Mouse (Mus musculus): ENCODE measurements around the gene Olfr933. TPM values are rescaled to one million over a fixed set of nuclear protein-coding genes. Genes with fewer than 3 reads are reported as not detected.

Gene Olfr933
- polyA plus RNA-seq (2012; rRNA removed) = not detected in 2 replicates

DNA sequence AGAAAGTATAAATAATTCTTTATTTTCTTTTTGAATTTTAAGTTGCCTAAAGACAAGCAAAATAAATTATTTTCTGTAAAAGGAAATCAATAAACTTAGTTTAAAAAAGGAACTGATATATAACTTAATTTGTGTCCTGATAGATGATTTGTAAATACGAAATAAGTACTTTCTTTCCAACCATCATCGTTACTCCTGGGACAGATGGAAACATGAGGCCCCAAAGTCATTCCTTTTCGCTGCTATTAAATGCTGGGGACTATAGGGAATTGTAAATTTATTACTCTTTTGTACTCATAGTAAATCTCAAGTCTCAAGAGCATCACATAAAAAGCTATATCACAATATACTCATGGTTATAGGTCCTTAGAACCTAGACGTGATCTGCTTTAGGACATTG, at the start of gene Olfr933:
Gene Olfr933, plus strand, starts transcription at position 301 of the 400 bp plus-strand sequence.
- no peak within 1 kb of the TSS for H3K4me3 ChIP-seq (ENCODE audit: low read depth, low read length)
- no peaks in the 10 kb centered on the region for H3K36me3 ChIP-seq (ENCODE audit: control insufficient read depth, insufficient read depth, low read length)
- no peaks in the 10 kb centered on the region for H3K27me3 ChIP-seq (ENCODE audit: control insufficient read depth, insufficient read depth, low read length)
- no peaks in the 10 kb centered on the region for H3K4me1 ChIP-seq (ENCODE audit: control insufficient read depth, insufficient read depth, insufficient read length, low read length)
- no peak for TF ChIP-seq CTCF (IDR thresholded peaks at IDR 0.05; ENCODE audit: extremely low read depth, insufficient read length, insufficient replicate concordance, low read depth, low read length)
- no peak for TF ChIP-seq POLR2A (IDR thresholded peaks at IDR 0.05; ENCODE audit: low read depth, low read length)
- 71% methylated on average over 4 of the region's 4 CpGs for WGBS
- no peak within 1 kb of the TSS for H3K27ac ChIP-seq (ENCODE audit: insufficient read depth, low read depth, low read length)

DNA sequence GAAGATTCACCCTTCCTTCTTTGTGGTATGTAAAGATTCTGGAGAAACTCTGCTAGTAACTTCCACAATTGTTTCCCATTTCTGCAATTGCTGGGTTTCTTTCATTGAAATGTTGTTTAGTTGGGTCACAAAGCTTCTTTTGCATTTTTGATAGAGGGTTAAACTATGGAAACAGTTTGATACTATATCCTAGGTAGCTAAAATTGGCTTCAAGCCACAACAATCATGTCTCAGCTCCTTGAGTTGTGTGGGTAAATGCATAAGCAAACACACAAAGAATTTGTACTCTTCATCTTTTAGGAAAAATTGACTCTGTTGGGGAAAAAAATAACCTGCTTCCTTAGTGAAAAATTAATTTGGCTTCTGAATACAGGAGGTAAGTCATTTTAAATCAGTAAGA, 42.6 kb upstream of the Olfr933 start, which contains the start of gene Olfr930:
Gene Olfr930, plus strand, starts transcription at position 301 of the 400 bp plus-strand sequence.
- Histone ChIP-seq H3K4me3 (ENCODE audit: low read depth, low read length) (no peak within 1 kb of the TSS), H3K36me3 (ENCODE audit: control insufficient read depth, insufficient read depth, low read length) (no peaks in the 10 kb centered on the region), H3K4me1 (ENCODE audit: control insufficient read depth, insufficient read depth, insufficient read length, low read length) (no peaks in the 10 kb centered on the region), H3K27me3 (ENCODE audit: control insufficient read depth, insufficient read depth, low read length) (no peaks in the 10 kb centered on the region), H3K27ac (ENCODE audit: insufficient read depth, low read depth, low read length) (no peak within 1 kb of the TSS)
- TF ChIP-seq POLR2A (IDR thresholded peaks at IDR 0.05; ENCODE audit: low read depth, low read length) = no peak
- TF ChIP-seq CTCF (IDR thresholded peaks at IDR 0.05; ENCODE audit: extremely low read depth, insufficient read length, insufficient replicate concordance, low read depth, low read length) = no peak

DNA sequence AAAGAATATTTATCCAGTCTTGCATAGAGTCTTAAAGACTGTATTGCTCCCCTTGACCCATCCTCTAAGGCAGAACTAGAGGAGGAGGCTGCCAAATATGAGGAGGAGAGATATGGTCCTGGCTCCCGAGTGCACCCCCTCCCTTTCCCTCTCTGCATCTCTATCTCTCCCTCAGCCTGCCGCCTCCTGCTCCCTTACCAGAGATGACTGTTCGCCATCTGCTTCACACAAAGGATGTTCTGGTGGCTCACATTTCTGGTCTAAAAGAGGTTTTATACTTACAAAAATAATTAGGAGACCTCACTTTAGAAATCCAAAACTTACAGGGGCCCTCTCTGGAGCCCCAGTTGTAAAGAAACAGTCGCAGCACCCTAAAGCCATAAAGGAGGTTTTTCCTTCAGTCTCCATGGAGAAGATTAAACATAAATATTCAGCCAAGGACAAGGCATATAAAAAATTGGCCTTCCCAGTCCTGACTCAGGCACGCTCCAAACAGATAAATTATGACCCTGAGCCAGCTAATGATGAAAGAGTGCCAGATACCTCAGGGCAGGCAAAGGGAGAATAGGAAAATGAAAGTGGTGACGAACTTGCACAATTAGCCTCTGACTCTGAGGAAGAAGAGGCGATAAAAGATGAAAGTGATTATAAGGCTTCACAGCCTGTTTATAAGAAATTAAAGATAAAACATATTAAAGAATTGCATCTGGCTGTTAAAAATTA, 18.6 kb upstream of the Olfr933 start:
- whole genome bisulfite sequencing = 35% methylated on average over 7 of the region's 7 CpGs
- no peaks in the 10 kb centered on the region for H3K36me3 ChIP-seq (ENCODE audit: control insufficient read depth, insufficient read depth, low read length)
- no peaks in the 10 kb centered on the region for H3K4me1 ChIP-seq (ENCODE audit: control insufficient read depth, insufficient read depth, insufficient read length, low read length)
- no peak overlapping the region for H3K4me3 ChIP-seq (ENCODE audit: low read depth, low read length)
- TF ChIP-seq POLR2A (IDR thresholded peaks at IDR 0.05; ENCODE audit: low read depth, low read length) (no peak), CTCF (IDR thresholded peaks at IDR 0.05; ENCODE audit: extremely low read depth, insufficient read length, insufficient replicate concordance, low read depth, low read length) (no peak)
- H3K27me3 ChIP-seq (ENCODE audit: control insufficient read depth, insufficient read depth, low read length) = no peaks in the 10 kb centered on the region
- H3K27ac ChIP-seq (ENCODE audit: insufficient read depth, low read depth, low read length) = no peak overlapping the region

DNA sequence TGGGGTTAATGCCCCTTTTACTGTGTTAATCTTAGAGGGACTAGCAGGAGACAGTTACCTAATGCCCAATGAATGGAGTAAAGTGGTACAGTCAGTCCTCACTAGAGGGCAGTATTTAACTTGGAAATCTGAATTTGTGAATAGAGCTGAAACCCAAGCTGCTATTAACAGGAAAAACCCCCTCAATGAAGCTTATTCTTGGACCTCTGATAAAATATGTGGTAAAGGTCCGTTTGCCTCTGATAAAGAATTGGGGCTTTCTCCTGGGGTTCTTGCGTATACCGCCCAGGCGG, 18.0 kb upstream of the Olfr933 start:
- Histone ChIP-seq H3K4me1 (ENCODE audit: control insufficient read depth, insufficient read depth, insufficient read length, low read length) (no peaks in the 10 kb centered on the region), H3K4me3 (ENCODE audit: low read depth, low read length) (no peak overlapping the region), H3K27me3 (ENCODE audit: control insufficient read depth, insufficient read depth, low read length) (no peaks in the 10 kb centered on the region), H3K27ac (ENCODE audit: insufficient read depth, low read depth, low read length) (no peak overlapping the region), H3K36me3 (ENCODE audit: control insufficient read depth, insufficient read depth, low read length) (no peaks in the 10 kb centered on the region)
- WGBS = 71% methylated on average over 4 of the region's 4 CpGs
- TF ChIP-seq POLR2A (IDR thresholded peaks at IDR 0.05; ENCODE audit: low read depth, low read length) = no peak

DNA sequence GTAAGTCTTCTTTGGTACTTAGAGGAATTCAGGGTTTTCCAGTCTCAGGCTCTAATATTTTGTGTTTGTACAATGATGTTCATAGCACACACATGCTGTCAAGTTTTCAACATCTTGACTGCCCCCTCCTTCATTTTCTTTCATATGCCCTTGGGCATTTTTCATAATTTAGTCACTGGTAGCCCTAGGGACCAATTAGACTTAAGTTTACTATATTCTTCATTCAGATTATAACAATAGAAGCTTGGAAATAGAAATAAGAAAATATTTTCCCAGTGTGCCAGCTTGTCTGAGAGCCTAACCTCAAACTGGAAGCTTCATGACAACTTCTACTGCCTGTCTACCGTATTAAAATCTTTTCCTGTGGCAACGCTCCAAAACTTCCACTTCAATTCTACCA, 16.1 kb downstream of the Olfr933 start, which contains the start of gene Olfr934:
Gene Olfr934, minus strand, starts transcription at position 101 of the 400 bp plus-strand sequence.
- H3K36me3 ChIP-seq (ENCODE audit: control insufficient read depth, insufficient read depth, low read length) = no peaks in the 10 kb centered on the region
- WGBS = 80% methylated on average over 2 of the region's 2 CpGs
- H3K27me3 ChIP-seq (ENCODE audit: control insufficient read depth, insufficient read depth, low read length) = no peaks in the 10 kb centered on the region
- H3K27ac ChIP-seq (ENCODE audit: insufficient read depth, low read depth, low read length) = no peak within 1 kb of the TSS
- H3K4me1 ChIP-seq (ENCODE audit: control insufficient read depth, insufficient read depth, insufficient read length, low read length) = no peaks in the 10 kb centered on the region
- TF ChIP-seq CTCF (IDR thresholded peaks at IDR 0.05; ENCODE audit: extremely low read depth, insufficient read length, insufficient replicate concordance, low read depth, low read length) (no peak), POLR2A (IDR thresholded peaks at IDR 0.05; ENCODE audit: low read depth, low read length) (no peak)
- H3K4me3 ChIP-seq (ENCODE audit: low read depth, low read length) = no peak within 1 kb of the TSS

DNA sequence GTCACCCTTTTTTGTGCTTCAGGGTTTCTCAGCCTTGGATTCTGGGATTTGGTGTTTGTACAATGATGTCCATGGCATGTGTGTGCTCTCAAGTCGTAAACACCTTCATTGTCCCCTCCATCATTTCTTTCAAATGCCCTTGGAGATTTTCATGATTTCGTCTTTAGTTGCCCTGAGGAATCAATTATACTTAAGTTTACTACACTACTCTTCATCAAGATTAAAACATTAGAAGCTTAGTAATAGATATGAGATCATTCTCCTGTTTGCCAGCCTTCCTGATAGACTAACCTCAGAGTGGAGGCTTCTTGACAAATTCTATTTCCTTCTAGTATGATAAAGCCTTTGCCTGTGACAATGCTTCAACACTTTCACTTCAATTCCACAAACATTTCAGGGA, 27.5 kb downstream of the Olfr933 start, which contains the start of gene Olfr935:
Gene Olfr935, minus strand, starts transcription at position 101 of the 400 bp plus-strand sequence.
- H3K27ac ChIP-seq (ENCODE audit: insufficient read depth, low read depth, low read length) = no peak within 1 kb of the TSS

DNA sequence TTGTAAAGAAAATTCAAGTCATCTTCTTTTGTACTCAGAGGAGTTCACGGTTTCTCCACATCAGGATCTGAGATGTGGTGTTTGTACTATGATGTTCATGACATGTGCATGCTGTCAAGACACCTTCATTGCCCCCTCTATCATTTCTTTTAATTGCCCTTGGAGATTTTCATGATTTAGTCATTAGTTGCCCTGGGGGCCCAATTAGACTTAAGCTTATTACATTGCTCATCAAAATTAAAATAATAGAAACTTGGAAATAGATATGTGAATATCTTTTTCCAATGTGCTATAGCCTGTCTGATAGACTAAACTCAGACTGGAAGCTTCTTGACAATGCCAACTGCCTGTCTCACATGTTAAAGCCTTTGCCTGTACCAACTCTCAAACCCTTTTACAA, 51.2 kb downstream of the Olfr933 start, which contains the start of gene Olfr146:
Gene Olfr146, minus strand, starts transcription at position 101 of the 400 bp plus-strand sequence.
- Histone ChIP-seq H3K4me1 (ENCODE audit: control insufficient read depth, insufficient read depth, insufficient read length, low read length) (no peaks in the 10 kb centered on the region), H3K4me3 (ENCODE audit: low read depth, low read length) (no peak within 1 kb of the TSS), H3K27ac (ENCODE audit: insufficient read depth, low read depth, low read length) (no peak within 1 kb of the TSS), H3K36me3 (ENCODE audit: control insufficient read depth, insufficient read depth, low read length) (no peaks in the 10 kb centered on the region), H3K27me3 (ENCODE audit: control insufficient read depth, insufficient read depth, low read length) (no peaks in the 10 kb centered on the region)
- WGBS = 86% methylated on average over 1 of the region's 1 CpGs
- TF ChIP-seq CTCF (IDR thresholded peaks at IDR 0.05; ENCODE audit: extremely low read depth, insufficient read length, insufficient replicate concordance, low read depth, low read length) (no peak), POLR2A (IDR thresholded peaks at IDR 0.05; ENCODE audit: low read depth, low read length) (no peak)

More for the DNA sequence above, 27.5 kb downstream of the Olfr933 start, which contains the start of gene Olfr935:
- TF ChIP-seq POLR2A (IDR thresholded peaks at IDR 0.05; ENCODE audit: low read depth, low read length) = no peak
- TF ChIP-seq CTCF (IDR thresholded peaks at IDR 0.05; ENCODE audit: extremely low read depth, insufficient read length, insufficient replicate concordance, low read depth, low read length) = no peak
- Histone ChIP-seq H3K4me3 (ENCODE audit: low read depth, low read length) (no peak within 1 kb of the TSS), H3K4me1 (ENCODE audit: control insufficient read depth, insufficient read depth, insufficient read length, low read length) (no peaks in the 10 kb centered on the region), H3K27me3 (ENCODE audit: control insufficient read depth, insufficient read depth, low read length) (no peaks in the 10 kb centered on the region), H3K36me3 (ENCODE audit: control insufficient read depth, insufficient read depth, low read length) (no peaks in the 10 kb centered on the region)
- WGBS = 62% methylated on average over 2 of the region's 2 CpGs

Other genes starting within 250 kb of the Olfr933 start
- 0.04 TPM in 1 of 2 replicates, not detected in the other for gene Olfr920, start 220.0 kb upstream of the Olfr933 start, polyA plus RNA-seq (2012; rRNA removed)
- not detected in 2 replicates for gene Olfr921, start 199.2 kb upstream of the Olfr933 start, polyA plus RNA-seq (2012; rRNA removed)
- not detected in 2 replicates for gene Olfr922, start 157.7 kb upstream of the Olfr933 start, polyA plus RNA-seq (2012; rRNA removed)
- not detected in 2 replicates for gene Olfr923, start 145.8 kb upstream of the Olfr933 start, polyA plus RNA-seq (2012; rRNA removed)
- not detected in 2 replicates for gene Olfr924, start 127.9 kb upstream of the Olfr933 start, polyA plus RNA-seq (2012; rRNA removed)
- not detected in 2 replicates for gene Olfr26, start 117.3 kb upstream of the Olfr933 start, polyA plus RNA-seq (2012; rRNA removed)
- gene Olfr926, start 95.2 kb upstream of the Olfr933 start, polyA plus RNA-seq (2012; rRNA removed) = not detected in 2 replicates
- gene Olfr930, start 42.5 kb upstream of the Olfr933 start, polyA plus RNA-seq (2012; rRNA removed) = not detected in 2 replicates
- gene Olfr934, start 16.0 kb downstream of the Olfr933 start, polyA plus RNA-seq (2012; rRNA removed) = not detected in 2 replicates
- gene Olfr935, start 27.4 kb downstream of the Olfr933 start, polyA plus RNA-seq (2012; rRNA removed) = not detected in 2 replicates
- not detected in 2 replicates for gene Olfr146, start 51.1 kb downstream of the Olfr933 start, polyA plus RNA-seq (2012; rRNA removed)
- gene Olfr937, start 92.6 kb downstream of the Olfr933 start, polyA plus RNA-seq (2012; rRNA removed) = not detected in 2 replicates
- not detected in 2 replicates for gene Olfr938, start 106.6 kb downstream of the Olfr933 start, polyA plus RNA-seq (2012; rRNA removed)
- not detected in 2 replicates for gene Olfr27, start 155.8 kb downstream of the Olfr933 start, polyA plus RNA-seq (2012; rRNA removed)
- gene Olfr943, start 194.0 kb downstream of the Olfr933 start, polyA plus RNA-seq (2012; rRNA removed) = not detected in 2 replicates
- not detected in 2 replicates for gene Olfr944, start 229.6 kb downstream of the Olfr933 start, polyA plus RNA-seq (2012; rRNA removed)

Data from small intestine, adult 2 months (tissue).